Mouse (Mus musculus) adipocyte (in vitro differentiated cells): ENCODE data around the gene 1110051M20Rik.

ENCODE experiments used
- DNase-seq: peaks from one replicate; pipeline ENCODE4 v3.0.0-alpha.2; 2016; ENCODE audit warnings: low spot score

1110051M20Rik gene

GRCm38 (mm10) chr2:91302845-91303244 is 141.7 kb downstream of the 1110051M20Rik start:
- DNase-seq = no peak

GRCm38 (mm10) chr2:91301836-91302235 is 142.7 kb downstream of the 1110051M20Rik start:
- no peak for DNase-seq

GRCm38 (mm10) chr2:91300784-91301183 is 143.7 kb downstream of the 1110051M20Rik start:
- DNase-seq = no peak

- no peak for DNase-seq
These were observed 145.3 kb downstream of the 1110051M20Rik start for GRCm38 (mm10) chr2:91299156-91299555.

GRCm38 (mm10) chr2:91295895-91296294 is 148.6 kb downstream of the 1110051M20Rik start:
- DNase-seq = no peak

GRCm38 (mm10) chr2:91294226-91294625 is 150.3 kb downstream of the 1110051M20Rik start:
- no peak for DNase-seq

GRCm38 (mm10) chr2:91291197-91292007 is 153.1 kb downstream of the 1110051M20Rik start:
- DNase-seq = peak; percentile 90

- DNase-seq = no peak
These were observed 156.9 kb downstream of the 1110051M20Rik start for GRCm38 (mm10) chr2:91287563-91287962.

- DNase-seq = peak; percentile 94
These were observed 158.5 kb downstream of the 1110051M20Rik start for GRCm38 (mm10) chr2:91285885-91286505.

- DNase-seq = peak; percentile 64
These were observed 159.9 kb downstream of the 1110051M20Rik start for GRCm38 (mm10) chr2:91284375-91285199.

- no peak for DNase-seq
These were observed 160.5 kb downstream of the 1110051M20Rik start for GRCm38 (mm10) chr2:91283972-91284371.

- DNase-seq = no peak
These were observed 163.1 kb downstream of the 1110051M20Rik start for GRCm38 (mm10) chr2:91281366-91281765.

- no peak for DNase-seq
These were observed 165.1 kb downstream of the 1110051M20Rik start for GRCm38 (mm10) chr2:91279372-91279755.

GRCm38 (mm10) chr2:91278749-91279371 is 165.6 kb downstream of the 1110051M20Rik start:
- DNase-seq = peak; percentile 66

- DNase-seq = no peak
These were observed 174.8 kb downstream of the 1110051M20Rik start for GRCm38 (mm10) chr2:91269687-91270133.

GRCm38 (mm10) chr2:91268706-91269105 is 175.8 kb downstream of the 1110051M20Rik start:
- no peak for DNase-seq

- no peak for DNase-seq
These were observed 176.5 kb downstream of the 1110051M20Rik start for GRCm38 (mm10) chr2:91268042-91268441.

- peak; percentile 99 for DNase-seq
These were observed 179.5 kb downstream of the 1110051M20Rik start, which contains the start of gene Arfgap2 for GRCm38 (mm10) chr2:91264711-91265681. Gene Arfgap2 (plus strand): TSS chr2:91264974.

- DNase-seq = no peak
These were observed 180.5 kb downstream of the 1110051M20Rik start for GRCm38 (mm10) chr2:91263692-91264660.
